Mouse (Mus musculus) kidney, embryonic 16.5 days (tissue): Measurements from ENCODE around the gene Akt2. TPM values are rescaled to one million over a fixed set of nuclear protein-coding genes. Genes with fewer than 3 reads are reported as not detected.
A peak's percentile ranks its signal among the peaks of the same experiment; 100 is the strongest.

ENCODE experiments used
- ATAC-seq: fragments of 200-750 bp; cut with Nextera tagmentation; 2 replicates; pipeline ENCODE4 v1.8.0; 2017; ENCODE audit warnings: moderate TSS enrichment; ENCODE audit not compliant: low FRiP score, low TSS enrichment
- H3K27ac ChIP-seq: fragments of 300-500 bp; sonication (generic); 2 replicates; pipeline ENCODE4 v1.5.1; 2014; ENCODE audit warnings: low read length
- H3K27me3 ChIP-seq: fragments of 300-500 bp; sonication (generic); 2 replicates; pipeline ENCODE4 v1.6.1; 2014; ENCODE audit warnings: low read length, control low read depth, mixed read lengths; ENCODE audit not compliant: insufficient read depth
- H3K36me3 ChIP-seq: fragments of 300-500 bp; sonication (generic); 2 replicates; pipeline ENCODE4 v1.6.1; 2014; ENCODE audit warnings: low read length, control low read depth, mixed read lengths; ENCODE audit not compliant: insufficient read depth
- H3K4me1 ChIP-seq: fragments of 300-500 bp; sonication (generic); 2 replicates; pipeline ENCODE4 v1.6.1; 2014; ENCODE audit warnings: low read length, control low read depth, mixed read lengths; ENCODE audit not compliant: insufficient read depth
- H3K4me2 ChIP-seq: fragments of 300-500 bp; sonication (generic); replicated peaks from 2 replicates; pipeline ENCODE4 v1.6.1; 2014; ENCODE audit warnings: low read depth, low read length
- H3K4me3 ChIP-seq: fragments of 300-500 bp; sonication (generic); 2 replicates; pipeline ENCODE4 v1.5.1; 2014; ENCODE audit warnings: mild to moderate bottlenecking, low read length
- H3K9ac ChIP-seq: fragments of 300-500 bp; sonication (generic); replicated peaks from 2 replicates; pipeline ENCODE4 v1.6.1; 2014; ENCODE audit warnings: low read length
- H3K9me3 ChIP-seq: fragments of 300-500 bp; sonication (generic); 2 replicates; pipeline ENCODE4 v1.6.1; 2016; ENCODE audit warnings: low read length, control low read depth
- WGBS: fragments of 180-500 bp; shearing (Covaris S2); extraction: QIAGEN DNeasy Blood & Tissue Kit; methylation state at CpG from one replicate; pipeline ENCODE4 v1.1.7; 2014; 5-methylcytosine and 5-hydroxymethylcytosine counted together
- polyA plus RNA-seq: library from polyadenylated mRNA; unstranded; fragments of >200 nt; fragmentation: Nextera tagmentation; extraction: Ambion mirVana; gene quantifications from 2 replicates; pipeline ENCODE4 v1.2.1, GENCODE M21; 2015

The Akt2 gene
- polyA plus RNA-seq, 1 experiment from 2014 or later = 110 TPM

- Histone ChIP-seq H3K4me3 (no peak overlapping the region), H3K4me1 (no peaks in the 10 kb centered on the region), H3K36me3 (peaks cover 9% of the 10 kb centered on the region; the same call in 1 of the 2 replicates), H3K9ac (no peak overlapping the region), H3K27me3 (no peaks in the 10 kb centered on the region), H3K9me3 (no peaks in the 10 kb centered on the region), H3K4me2 (no peak overlapping the region), H3K27ac (no peak overlapping the region)
- no peak for ATAC-seq
- 35% methylated on average over 2 of the region's 2 CpGs for WGBS
Measured at GRCm38 (mm10) chr7:27586861-27587260, 4.5 kb upstream of the Akt2 start.

GRCm38 (mm10) chr7:27587741-27588140, 3.6 kb upstream of the Akt2 start:
- Histone ChIP-seq H3K4me2 (no peak overlapping the region), H3K4me3 (no peak overlapping the region), H3K36me3 (peaks cover 6% of the 10 kb centered on the region; the same call in 1 of the 2 replicates), H3K27me3 (no peaks in the 10 kb centered on the region), H3K27ac (no peak overlapping the region), H3K4me1 (peaks cover 2% of the 10 kb centered on the region), H3K9me3 (no peaks in the 10 kb centered on the region), H3K9ac (no peak overlapping the region)
- 77% methylated on average over 2 of the region's 2 CpGs for WGBS
- no peak for ATAC-seq

GRCm38 (mm10) chr7:27590088-27590487, 1.3 kb upstream of the Akt2 start:
- Histone ChIP-seq H3K4me2 (no peak overlapping the region), H3K4me3 (no peak overlapping the region), H3K9me3 (no peaks in the 10 kb centered on the region), H3K27me3 (no peaks in the 10 kb centered on the region), H3K9ac (no peak overlapping the region), H3K4me1 (peaks cover 16% of the 10 kb centered on the region), H3K36me3 (peaks cover under 1% of the 10 kb centered on the region; the same call in 1 of the 2 replicates), H3K27ac (no peak overlapping the region)
- 91% methylated on average over 4 of the region's 4 CpGs for WGBS
- ATAC-seq = no peak

GRCm38 (mm10) chr7:27590566-27591213, 662 bp upstream of the Akt2 start:
- Histone ChIP-seq H3K4me3 (peak overlapping the region; percentile 71), H3K9ac (peak overlapping the region; percentile 64), H3K9me3 (no peaks in the 10 kb centered on the region), H3K4me1 (peaks cover 20% of the 10 kb centered on the region), H3K27me3 (no peaks in the 10 kb centered on the region), H3K36me3 (no peaks in the 10 kb centered on the region), H3K4me2 (peak overlapping the region; percentile 68), H3K27ac (peak overlapping the region; percentile 98)
- 64% methylated on average over 4 of the region's 4 CpGs for WGBS
- no peak for ATAC-seq

- H3K36me3 ChIP-seq = no peaks in the 10 kb centered on the region
- H3K4me3 ChIP-seq = peak overlapping the region; percentile 71
- H3K4me1 ChIP-seq = peaks cover 37% of the 10 kb centered on the region
- peak overlapping the region; percentile 98 for H3K27ac ChIP-seq
- ATAC-seq = peak; percentile 61
- peak overlapping the region; percentile 82 for H3K9ac ChIP-seq
- WGBS = under 1% methylated on average over 17 of the region's 17 CpGs
- H3K27me3 ChIP-seq = no peaks in the 10 kb centered on the region
- peak overlapping the region; percentile 68 for H3K4me2 ChIP-seq
- no peaks in the 10 kb centered on the region for H3K9me3 ChIP-seq
Measured at GRCm38 (mm10) chr7:27592217-27592929, 1.0 kb downstream of the Akt2 start.

- H3K9me3 ChIP-seq = no peaks in the 10 kb centered on the region
- no peak for ATAC-seq
- 29% methylated on average over 12 of the region's 12 CpGs for WGBS
Measured at GRCm38 (mm10) chr7:27592934-27593645, 1.7 kb downstream of the Akt2 start.

GRCm38 (mm10) chr7:27596586-27597503, 5.5 kb downstream of the Akt2 start:
- Histone ChIP-seq H3K36me3 (no peaks in the 10 kb centered on the region), H3K27ac (peak overlapping the region; percentile 87), H3K4me3 (no peak overlapping the region; the same call in 1 of the 2 replicates), H3K9ac (peak overlapping the region; percentile 52), H3K4me1 (peaks cover 61% of the 10 kb centered on the region), H3K4me2 (peak overlapping the region; percentile 37), H3K27me3 (no peaks in the 10 kb centered on the region), H3K9me3 (no peaks in the 10 kb centered on the region)
- ATAC-seq = peak; percentile 69
- WGBS = 23% methylated on average over 10 of the region's 10 CpGs

More at GRCm38 (mm10) chr7:27592934-27593645, 1.7 kb downstream of the Akt2 start:
- peak overlapping the region; percentile 71 for H3K4me3 ChIP-seq
- no peaks in the 10 kb centered on the region for H3K27me3 ChIP-seq
- H3K4me2 ChIP-seq = peak overlapping the region; percentile 68
- H3K9ac ChIP-seq = peak overlapping the region; percentile 82
- peaks cover 44% of the 10 kb centered on the region for H3K4me1 ChIP-seq
- peak overlapping the region; percentile 98 for H3K27ac ChIP-seq
- no peaks in the 10 kb centered on the region for H3K36me3 ChIP-seq

GRCm38 (mm10) chr7:27598053-27598452, 6.7 kb downstream of the Akt2 start:
- H3K4me3 ChIP-seq = no peak overlapping the region
- no peaks in the 10 kb centered on the region for H3K9me3 ChIP-seq
- ATAC-seq = no peak
- no peaks in the 10 kb centered on the region for H3K27me3 ChIP-seq
- H3K4me2 ChIP-seq = no peak overlapping the region
- no peak overlapping the region for H3K9ac ChIP-seq
- H3K27ac ChIP-seq = no peak overlapping the region
- 77% methylated on average over 7 of the region's 7 CpGs for WGBS
- peaks cover 66% of the 10 kb centered on the region for H3K4me1 ChIP-seq
- H3K36me3 ChIP-seq = no peaks in the 10 kb centered on the region

GRCm38 (mm10) chr7:27601628-27602027, 10.3 kb downstream of the Akt2 start:
- Histone ChIP-seq H3K27ac (no peak overlapping the region), H3K36me3 (no peaks in the 10 kb centered on the region), H3K4me1 (peaks cover 72% of the 10 kb centered on the region), H3K4me2 (no peak overlapping the region), H3K9me3 (no peaks in the 10 kb centered on the region), H3K9ac (no peak overlapping the region), H3K4me3 (no peak overlapping the region), H3K27me3 (no peaks in the 10 kb centered on the region)
- 66% methylated on average over 4 of the region's 4 CpGs for WGBS
- ATAC-seq = no peak
